Mouse (Mus musculus) frontal cortex, postnatal 10 days (tissue): ENCODE results near the gene 9130213A22Rik.

ENCODE experiments used
- DNase-seq, 2 experiments: peaks; one replicate each; pipeline ENCODE4 v3.0.0; 2022; ENCODE audit warnings: low spot score in 2 of 2, mixed read lengths in 1 of 2

9130213A22Rik gene

DNA sequence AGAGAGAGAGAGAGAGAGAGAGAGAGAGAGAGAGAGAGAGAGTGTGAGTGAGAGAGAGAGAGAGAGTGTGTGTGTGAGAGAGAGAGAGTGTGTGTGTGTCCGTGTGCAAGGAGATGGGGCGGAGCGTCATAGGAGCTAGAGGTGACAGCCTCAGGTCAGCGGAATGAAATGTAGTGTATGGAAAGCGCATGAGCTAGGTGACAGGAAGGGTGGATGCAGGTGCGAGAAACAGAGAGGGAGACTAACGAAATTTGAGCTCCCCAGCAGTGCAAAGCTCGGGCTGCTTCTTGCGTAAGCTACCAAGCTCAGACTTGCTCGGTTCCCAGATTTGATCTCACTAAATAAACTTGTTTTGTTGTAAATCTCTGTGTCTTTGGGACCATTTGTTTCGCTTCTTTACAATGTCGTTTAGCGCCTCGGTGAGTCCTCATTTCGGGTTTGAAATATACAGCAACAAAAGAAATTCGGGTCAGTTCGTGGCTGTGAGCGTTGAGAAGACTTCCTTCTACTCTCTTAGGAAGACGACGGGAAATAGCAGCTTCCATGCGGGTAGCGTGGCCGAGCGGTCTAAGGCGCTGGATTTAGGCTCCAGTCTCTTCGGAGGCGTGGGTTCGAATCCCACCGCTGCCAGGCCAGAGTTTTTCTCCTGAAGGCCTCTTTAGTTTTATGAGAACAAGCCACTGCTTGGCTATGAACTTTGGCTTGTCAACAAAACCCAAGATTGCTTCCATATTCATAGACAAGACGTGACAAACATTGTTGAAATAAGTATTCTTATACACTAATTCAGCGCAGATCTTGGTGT, 1.5 kb upstream of the 9130213A22Rik start:
- DNase-seq = peak; percentile 78 to 90

DNA sequence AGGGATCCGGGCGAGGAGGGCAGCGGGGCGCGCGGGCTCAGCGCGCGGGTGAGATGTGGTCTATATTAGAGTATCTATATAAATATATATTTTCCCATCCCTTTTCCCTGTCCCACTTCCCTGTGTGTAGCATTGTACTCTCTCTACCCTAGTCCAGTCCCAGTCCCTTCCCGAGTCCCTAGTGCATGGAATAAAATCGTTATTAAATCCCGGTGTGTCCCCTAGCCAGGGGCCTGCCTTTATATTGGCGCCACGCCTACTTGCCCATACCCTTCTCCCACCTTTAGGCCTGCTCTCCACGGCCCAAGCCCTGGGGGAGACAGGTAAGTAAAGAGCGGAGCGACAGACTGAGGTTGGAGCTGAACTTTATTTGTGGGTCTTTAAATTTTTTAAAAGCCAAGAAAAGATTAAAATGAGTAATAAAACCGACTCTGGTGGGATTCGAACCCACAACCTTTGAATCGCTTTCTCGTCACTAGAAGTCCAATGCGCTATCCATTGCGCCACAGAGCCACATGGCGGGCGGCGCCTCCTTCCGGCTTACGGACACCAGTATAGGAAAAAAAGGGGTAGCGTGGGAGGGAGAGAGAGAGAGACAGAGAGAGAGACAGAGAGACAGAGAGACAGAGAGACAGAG, 785 bp upstream of the 9130213A22Rik start:
- DNase-seq = peak; percentile 86 to 90

DNA sequence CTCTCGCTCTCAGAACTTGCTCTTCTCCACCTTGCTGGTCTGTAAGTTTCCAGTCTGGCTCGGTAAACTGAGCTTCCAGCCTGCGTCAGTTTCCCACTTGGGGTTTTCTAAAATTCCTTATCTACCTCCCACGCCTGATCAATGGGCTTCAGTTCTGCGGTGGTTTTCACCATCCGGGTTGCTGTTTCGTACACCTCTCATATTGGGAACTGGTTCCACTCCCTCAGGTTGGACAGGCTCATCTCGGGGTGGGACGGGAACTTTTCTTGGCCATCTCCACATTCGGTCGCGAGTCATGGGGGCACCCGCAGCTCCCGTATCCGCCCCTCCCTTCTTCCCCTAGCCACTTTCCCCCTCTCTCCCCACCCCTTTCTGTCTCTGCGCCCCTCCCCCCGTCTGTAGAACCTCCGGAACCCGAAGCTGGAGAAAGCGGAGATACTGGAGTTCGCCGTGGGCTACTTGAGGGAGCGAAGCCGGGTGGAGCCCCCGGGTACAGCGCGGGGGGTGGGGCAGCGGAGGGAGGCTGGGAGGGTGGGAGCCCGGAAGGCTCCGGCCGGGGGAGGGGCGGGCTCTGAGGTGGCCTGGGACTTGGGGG, 551 bp downstream of the 9130213A22Rik start:
- peak in 1 of 2 experiments; percentile 47 for DNase-seq

GRCm38 (mm10) chr11:69121001-69121740, 1.2 kb downstream of the 9130213A22Rik start:
- no peak for DNase-seq

GRCm38 (mm10) chr11:69120221-69121000, 2.0 kb downstream of the 9130213A22Rik start, which contains the start of gene Hes7:
Hes7 (plus strand) TSS chr11:69120404.
- DNase-seq = no peak

- DNase-seq = no peak
Observed at GRCm38 (mm10) chr11:69119446-69120155, 2.8 kb downstream of the 9130213A22Rik start.

DNA sequence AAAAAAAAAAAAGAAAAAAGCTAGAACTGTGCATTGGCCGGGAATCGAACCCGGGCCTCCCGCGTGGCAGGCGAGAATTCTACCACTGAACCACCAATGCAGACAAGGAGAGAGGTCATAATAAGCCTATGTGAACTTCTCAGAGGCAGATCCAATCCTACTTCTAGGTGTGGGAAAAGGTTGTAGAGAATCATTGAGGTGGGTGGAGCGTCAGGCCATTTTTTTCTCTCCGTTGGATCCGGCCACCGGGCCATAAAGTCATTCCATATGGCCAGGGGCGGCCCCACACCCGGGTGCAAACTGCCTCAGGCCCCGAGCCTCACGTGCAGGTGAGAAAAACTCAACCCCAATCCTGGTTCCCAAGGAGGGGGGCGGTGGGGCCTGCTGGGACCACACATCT, 3.6 kb downstream of the 9130213A22Rik start:
- DNase-seq = peak; percentile 48 to 84

DNA sequence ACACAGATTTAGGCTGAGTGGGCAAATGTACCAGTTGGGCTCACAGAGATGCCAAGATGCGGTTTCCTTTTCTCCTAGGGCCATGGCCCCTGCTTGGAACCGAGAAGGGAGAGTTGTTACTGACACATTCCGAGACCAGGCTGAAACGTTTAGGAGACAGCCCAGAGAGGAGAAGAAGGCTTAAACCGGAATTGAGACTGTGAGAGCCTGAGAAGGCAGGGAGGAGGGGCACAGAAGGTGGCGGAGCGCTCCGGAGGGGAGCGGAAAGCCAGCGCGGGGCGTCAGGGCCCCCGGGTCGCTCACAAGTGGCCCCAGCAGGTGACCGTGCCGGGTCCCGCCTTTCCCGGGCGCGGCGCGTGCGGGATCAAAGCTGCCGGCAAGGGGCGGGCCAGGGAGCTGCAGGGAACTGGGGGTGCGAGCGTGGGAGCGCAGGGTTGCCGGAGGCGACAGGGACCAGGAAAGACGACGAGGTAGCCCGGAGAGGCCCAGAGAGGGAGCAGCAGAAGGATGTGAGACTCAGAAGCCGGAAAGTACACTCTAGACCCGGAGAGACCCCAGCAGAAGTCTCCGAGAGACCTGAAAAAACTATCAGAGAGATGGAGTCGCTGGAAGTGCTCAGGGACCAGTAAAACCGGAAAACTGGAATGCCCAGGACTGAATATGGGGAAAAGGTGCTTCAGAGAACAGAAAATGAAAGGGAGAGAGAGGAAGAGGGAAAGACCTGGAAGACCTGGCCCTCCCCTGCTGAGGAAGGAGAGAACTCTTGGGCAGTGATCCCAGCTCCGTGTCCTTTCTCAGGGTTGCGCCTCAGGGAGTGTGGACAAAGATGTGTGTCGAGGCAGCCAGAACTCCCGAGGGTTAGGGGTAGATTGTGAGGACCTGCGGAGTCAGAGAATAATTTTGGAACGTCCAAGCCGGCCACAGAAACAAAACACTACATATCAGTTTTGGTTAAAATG, 4.4 kb downstream of the 9130213A22Rik start:
- DNase-seq = peak in 1 of 2 experiments; percentile 62

DNA sequence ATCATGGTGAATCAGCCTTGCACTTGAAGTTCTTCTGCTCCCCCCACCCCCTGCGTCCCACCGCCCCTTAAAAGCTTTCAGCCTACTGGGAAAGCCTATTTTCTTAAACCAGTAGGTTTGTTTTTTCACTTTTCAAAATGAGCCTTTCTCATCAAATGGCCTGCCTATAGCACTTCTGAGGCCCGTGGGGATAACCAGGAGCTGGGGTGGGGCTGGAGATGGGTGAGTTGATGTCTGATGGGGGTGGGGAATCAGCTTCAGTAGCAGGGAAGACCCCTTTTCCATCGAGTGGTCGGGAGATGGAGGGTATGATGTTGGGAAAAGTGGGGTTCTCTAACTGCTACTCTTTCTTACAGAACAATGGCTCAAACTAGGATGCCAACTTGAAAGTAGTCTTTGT, 5.5 kb downstream of the 9130213A22Rik start:
- no peak for DNase-seq

DNA sequence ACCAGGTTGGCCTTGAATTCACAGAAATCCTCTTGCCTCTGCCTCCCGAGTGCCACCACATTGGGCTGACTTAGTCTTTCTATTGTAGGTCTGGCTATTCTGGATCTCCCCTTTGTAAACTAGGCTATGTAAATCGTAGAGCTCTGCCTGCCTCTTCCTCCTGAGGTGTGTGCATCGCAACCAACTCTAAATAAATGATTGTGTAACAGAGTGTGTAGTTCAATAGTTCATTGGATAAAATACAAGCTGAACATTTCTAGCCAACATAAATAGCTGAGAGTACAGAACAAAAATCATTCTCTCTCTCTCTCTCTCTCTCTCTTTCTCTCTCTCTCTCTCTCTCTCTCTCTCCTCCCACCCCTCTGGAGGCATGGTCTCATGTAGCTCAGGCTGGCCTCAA, 7.8 kb downstream of the 9130213A22Rik start:
- DNase-seq = no peak

GRCm38 (mm10) chr11:69114018-69114417, 8.4 kb downstream of the 9130213A22Rik start:
- no peak for DNase-seq

- no peak for DNase-seq
Observed at GRCm38 (mm10) chr11:69111865-69112264, 10.5 kb downstream of the 9130213A22Rik start.

- no peak for DNase-seq
Observed at GRCm38 (mm10) chr11:69111051-69111810, 11.2 kb downstream of the 9130213A22Rik start.

DNA sequence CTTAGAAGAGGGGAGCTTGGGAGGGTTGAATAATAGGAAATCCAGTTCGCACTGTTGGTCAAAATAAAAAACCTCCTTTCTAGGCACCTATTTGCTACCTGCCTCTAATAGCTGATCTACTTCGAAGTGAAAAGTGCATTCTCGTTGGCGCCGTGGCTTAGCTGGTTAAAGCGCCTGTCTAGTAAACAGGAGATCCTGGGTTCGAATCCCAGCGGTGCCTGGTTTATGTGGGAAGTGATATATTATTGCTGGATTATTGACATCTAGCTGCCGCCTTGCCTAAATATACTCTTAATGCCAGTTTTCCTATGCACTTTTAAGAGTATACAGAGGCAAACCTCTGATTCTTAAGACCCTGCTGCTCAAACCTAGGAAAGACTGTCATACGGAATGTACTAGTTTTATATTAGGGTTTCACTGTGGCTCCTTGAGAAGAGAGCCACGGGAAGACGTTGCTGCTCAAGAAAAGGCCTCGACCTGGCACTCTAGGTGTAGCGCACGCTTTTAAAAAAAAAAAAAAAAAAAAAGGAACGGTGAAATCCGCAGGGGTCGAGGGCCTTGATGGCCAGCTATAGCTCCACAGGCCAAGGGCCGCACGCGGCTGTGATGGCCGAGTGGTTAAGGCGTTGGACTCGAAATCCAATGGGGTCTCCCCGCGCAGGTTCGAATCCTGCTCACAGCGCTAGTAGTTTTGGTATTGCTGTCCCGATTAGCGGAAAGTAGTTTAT, 11.9 kb downstream of the 9130213A22Rik start:
- DNase-seq = peak in 1 of 2 experiments; percentile 92

- DNase-seq = no peak
Observed at GRCm38 (mm10) chr11:69109032-69109900, 13.1 kb downstream of the 9130213A22Rik start.

DNA sequence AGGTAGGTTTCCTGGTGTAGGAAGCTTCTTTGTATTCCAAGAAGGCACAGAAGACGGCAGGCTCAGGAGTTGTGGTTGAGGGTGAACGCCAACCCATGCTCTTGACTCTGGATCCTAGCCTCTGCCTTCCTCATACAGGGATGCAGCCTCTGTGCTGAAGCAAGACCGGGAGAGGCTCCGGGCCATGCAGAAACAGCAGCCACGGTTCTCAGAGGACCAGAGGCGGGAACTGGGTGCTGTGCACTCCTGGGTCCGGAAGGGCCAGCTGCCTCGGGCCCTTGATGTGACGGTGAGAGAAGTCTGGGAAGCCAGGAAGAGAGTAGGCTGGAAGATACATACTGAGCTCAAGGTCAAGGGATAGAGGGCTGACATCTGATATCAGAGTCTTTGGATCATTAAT, 14.2 kb downstream of the 9130213A22Rik start:
- DNase-seq = no peak

DNA sequence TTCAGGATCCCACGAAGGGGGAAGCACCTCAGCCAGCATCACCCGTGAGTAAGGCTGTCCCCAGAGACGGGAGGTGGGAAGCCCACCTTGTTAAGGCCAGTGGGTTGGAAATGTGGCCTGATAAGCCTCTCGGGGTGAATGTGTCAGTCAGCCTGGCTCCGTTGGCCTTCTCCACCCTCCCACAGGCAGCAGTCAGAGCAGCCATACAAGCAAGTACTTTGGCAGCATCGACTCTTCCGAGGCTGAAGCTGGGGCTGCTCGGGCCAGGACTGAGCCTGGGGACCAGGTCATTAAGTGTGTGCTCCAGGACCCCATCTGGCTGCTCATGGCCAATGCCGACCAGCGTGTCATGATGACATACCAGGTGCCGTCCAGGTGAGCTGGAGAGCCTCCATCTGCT, 14.7 kb downstream of the 9130213A22Rik start:
- no peak for DNase-seq
